ENCODE assay signal across 8 mouse cellular contexts in the genomic region with DNA sequence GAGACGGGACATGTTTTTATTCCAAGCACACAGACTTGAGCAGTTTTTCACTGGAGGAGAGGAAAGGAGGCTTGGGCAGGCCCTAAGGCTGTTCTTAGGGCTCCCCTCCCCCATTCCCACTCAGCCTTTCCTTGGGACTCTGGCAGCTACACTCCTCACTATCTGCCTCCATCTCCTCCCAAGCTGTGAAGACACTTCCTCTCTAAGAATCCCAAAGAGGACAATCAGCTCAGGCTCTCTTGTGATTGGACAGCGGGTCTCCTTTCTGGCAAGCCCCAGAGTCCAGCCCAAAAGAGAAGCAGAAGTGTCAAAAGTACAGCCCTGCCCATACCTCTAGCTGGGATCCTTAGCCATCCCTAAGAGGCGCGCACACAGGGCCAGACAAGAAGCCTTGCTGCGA. TPM values are rescaled to one million over a fixed set of nuclear protein-coding genes. Genes with fewer than 3 reads are reported as not detected.
DNase-seq lines count a peak whose midpoint lies in the region; ATAC-seq and TF ChIP-seq lines count a peak whose summit lies in the region.

No protein-coding gene starts in this region.

- H3K27ac ChIP-seq in neural tube, embryonic 11.5 days (ENCODE audit: low read depth, low read length), result no peak overlapping the region
- no peak overlapping the region for H3K27ac ChIP-seq in forebrain, embryonic 15.5 days (replicated peaks)
- peak overlapping the region; percentile 24; the same call in 1 of the 2 replicates for H3K27ac ChIP-seq in liver, postnatal 0 days (ENCODE audit: low read depth)
- H3K27ac ChIP-seq in neural tube, embryonic 15.5 days (replicated peaks), result no peak overlapping the region

- DNase-seq in neural tube, embryonic 11.5 days (ENCODE audit: low spot score), result peak; percentile 17
- no peak for DNase-seq in neural tube, embryonic 10.5 days (ENCODE audit: extremely low spot score, low spot score)
- no peak for DNase-seq in liver, postnatal 0 days
- DNase-seq in right cerebral cortex, postnatal 14 days, result no peak
- DNase-seq in thymus, postnatal 36 days, result no peak
- no peak for DNase-seq in cerebellum, postnatal 25 days

- no peak overlapping the region for H3K4me3 ChIP-seq in neural tube, embryonic 11.5 days (ENCODE audit: low read depth, low read length)
- no peak overlapping the region for H3K4me3 ChIP-seq in forebrain, embryonic 15.5 days
- no peak overlapping the region for H3K4me3 ChIP-seq in liver, postnatal 0 days (ENCODE audit: low read depth, low read length)
- peak overlapping the region; percentile 61; the same call in 1 of the 2 replicates for H3K4me3 ChIP-seq in neural tube, embryonic 15.5 days (replicated peaks)

- peak overlapping the region; percentile 93 for H3K4me2 ChIP-seq in neural tube, embryonic 11.5 days (ENCODE audit: low read depth)
- 0 out of 2 replicates have a peak overlapping the region, but pooled peaks have one; percentile 82 for H3K4me2 ChIP-seq in forebrain, embryonic 15.5 days (replicated peaks)
- peak overlapping the region; percentile 85; the same call in 1 of the 2 replicates for H3K4me2 ChIP-seq in liver, postnatal 0 days (ENCODE audit: low read depth, low read length)
- H3K4me2 ChIP-seq in neural tube, embryonic 15.5 days, result peak overlapping the region; percentile 93

- peaks cover 6% of the 10 kb centered on the region; the same call in 1 of the 2 replicates for H3K4me1 ChIP-seq in neural tube, embryonic 11.5 days (ENCODE audit: control insufficient read depth, insufficient read depth, low read length)
- H3K4me1 ChIP-seq in forebrain, embryonic 15.5 days, result peaks cover 37% of the 10 kb centered on the region
- peaks cover 22% of the 10 kb centered on the region for H3K4me1 ChIP-seq in liver, postnatal 0 days (ENCODE audit: insufficient read depth)
- H3K4me1 ChIP-seq in neural tube, embryonic 15.5 days, result peaks cover 52% of the 10 kb centered on the region

- no peak for TF ChIP-seq EP300 in liver, postnatal 0 days (IDR thresholded peaks at IDR 0.05; ENCODE audit: low read depth)

- no peaks in the 10 kb centered on the region for H3K27me3 ChIP-seq in neural tube, embryonic 11.5 days (ENCODE audit: control insufficient read depth, insufficient read depth, low read length)
- H3K27me3 ChIP-seq in forebrain, embryonic 15.5 days, result no peaks in the 10 kb centered on the region
- H3K27me3 ChIP-seq in liver, postnatal 0 days (ENCODE audit: insufficient read depth, low read length), result peaks cover 19% of the 10 kb centered on the region; the same call in 1 of the 2 replicates
- no peaks in the 10 kb centered on the region for H3K27me3 ChIP-seq in neural tube, embryonic 15.5 days (replicated peaks)

- ATAC-seq in neural tube, embryonic 11.5 days (ENCODE audit: insufficient read depth, low FRiP score, low TSS enrichment), result no peak
- no peak for ATAC-seq in forebrain, embryonic 15.5 days (replicated peaks)
- no peak for ATAC-seq in liver, postnatal 0 days
- no peak for ATAC-seq in neural tube, embryonic 15.5 days (ENCODE audit: low FRiP score)

- WGBS in neural tube, embryonic 11.5 days, result 58% methylated on average over 5 of the region's 5 CpGs
- WGBS in forebrain, embryonic 15.5 days, result 63% methylated on average over 5 of the region's 5 CpGs
- WGBS in liver, postnatal 0 days (ENCODE audit: insufficient replicate concordance), result 24% methylated on average over 5 of the region's 5 CpGs
- 60% methylated on average over 5 of the region's 5 CpGs for WGBS in neural tube, embryonic 15.5 days

- TF ChIP-seq CTCF in liver, postnatal 0 days (IDR thresholded peaks at IDR 0.05; ENCODE audit: low read depth), result no peak

- H3K9ac ChIP-seq in neural tube, embryonic 11.5 days (ENCODE audit: low read length), result no peak overlapping the region
- H3K9ac ChIP-seq in forebrain, embryonic 15.5 days (replicated peaks), result no peak overlapping the region
- no peak overlapping the region for H3K9ac ChIP-seq in liver, postnatal 0 days (replicated peaks)
- no peak overlapping the region for H3K9ac ChIP-seq in neural tube, embryonic 15.5 days (replicated peaks)

- no peaks in the 10 kb centered on the region for H3K9me3 ChIP-seq in neural tube, embryonic 11.5 days (ENCODE audit: control insufficient read depth, low read length)
- H3K9me3 ChIP-seq in forebrain, embryonic 15.5 days, result no peaks in the 10 kb centered on the region
- H3K9me3 ChIP-seq in liver, postnatal 0 days (ENCODE audit: low read length), result no peaks in the 10 kb centered on the region
- H3K9me3 ChIP-seq in neural tube, embryonic 15.5 days (replicated peaks), result no peaks in the 10 kb centered on the region

- H3K36me3 ChIP-seq in neural tube, embryonic 11.5 days (ENCODE audit: control insufficient read depth, insufficient read depth, low read length), result no peaks in the 10 kb centered on the region
- no peaks in the 10 kb centered on the region for H3K36me3 ChIP-seq in forebrain, embryonic 15.5 days
- H3K36me3 ChIP-seq in liver, postnatal 0 days (replicated peaks; ENCODE audit: insufficient read depth, low read length), result no peaks in the 10 kb centered on the region
- H3K36me3 ChIP-seq in neural tube, embryonic 15.5 days, result no peaks in the 10 kb centered on the region

RNA-seq across cellular contexts. Expression of gene Rassf2, which starts 2.7 kb away (rescaled TPM):
- 26.0 and 27.8 TPM in 2 replicates for polyA plus RNA-seq in neural tube, embryonic 11.5 days (2014; fragmentation: Nextera tagmentation; extraction: Ambion mirVana)
- polyA plus RNA-seq in forebrain, embryonic 15.5 days (2015; fragmentation: Nextera tagmentation; extraction: Ambion mirVana), result 26.2 and 26.8 TPM in 2 replicates
- polyA plus RNA-seq in liver, postnatal 0 days (2015; fragmentation: Nextera tagmentation; extraction: Ambion mirVana), result 1.9 and 3.0 TPM in 2 replicates
- 21.6 and 22.5 TPM in 2 replicates for polyA plus RNA-seq in neural tube, embryonic 15.5 days (2015; fragmentation: Nextera tagmentation; extraction: Ambion mirVana)
